Mouse (Mus musculus): ENCODE results near the gene Rad51b.

DNA sequence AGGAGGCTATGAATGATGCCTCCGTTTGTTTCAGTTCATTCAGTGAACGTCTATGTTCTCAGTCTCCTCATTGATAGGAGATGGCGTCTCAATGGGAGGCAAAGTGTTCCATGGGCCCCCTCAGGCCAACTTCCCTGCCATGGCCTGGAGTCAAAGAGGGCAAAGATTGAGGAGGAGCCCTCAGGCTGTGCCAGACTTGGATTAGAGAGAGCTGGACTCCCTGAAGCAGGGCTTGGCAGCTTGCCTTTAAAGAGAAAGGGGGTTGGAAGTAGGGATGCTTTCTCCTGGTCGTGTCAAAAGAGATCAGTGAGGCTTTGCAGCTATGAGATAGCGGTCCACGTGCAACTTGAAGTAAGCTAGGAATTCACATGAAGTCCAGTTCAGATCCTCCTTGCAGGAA, 469.0 kb downstream of the Rad51b start:
- TF ChIP-seq CTCF (conservative IDR thresholded peaks at IDR 0.05 in 1 of 2, IDR thresholded peaks at IDR 0.05 in 1 of 2; ENCODE audit: low read depth in 2 of 2, low read length in 2 of 2) (no peak), EP300 (IDR thresholded peaks at IDR 0.05; ENCODE audit: low read length) (no peak), POLR2AphosphoS2 (IDR thresholded peaks at IDR 0.05; ENCODE audit: low read depth, low read length) (no peak), E2F4 (IDR thresholded peaks at IDR 0.05; ENCODE audit: insufficient replicate concordance, low read depth, low read length) (no peak), POLR2A (IDR thresholded peaks at IDR 0.05; ENCODE audit: low read depth, low read length) (no peak), MEF2A (IDR thresholded peaks at IDR 0.05; ENCODE audit: borderline replicate concordance, low read depth, low read length) (no peak)
